Mouse (Mus musculus) spleen, adult 18-20 months (tissue): Measurements from ENCODE around the gene Cchcr1.

Source experiments
- DNase-seq, 2 experiments: peaks; one replicate each; pipeline ENCODE4 v3.0.0; 2022; ENCODE audit warnings: mixed read lengths in 2 of 2

The Cchcr1 gene

GRCm38 (mm10) chr17:35556812-35557211, 39.9 kb downstream of the Cchcr1 start:
- no peak for DNase-seq

GRCm38 (mm10) chr17:35557351-35557750, 40.5 kb downstream of the Cchcr1 start:
- DNase-seq = no peak

GRCm38 (mm10) chr17:35558216-35558615, 41.3 kb downstream of the Cchcr1 start:
- no peak for DNase-seq

GRCm38 (mm10) chr17:35567150-35567549, 50.2 kb downstream of the Cchcr1 start, which contains the start of gene 2300002M23Rik:
Gene 2300002M23Rik, plus strand, starts transcription at chr17:35567450.
- DNase-seq = no peak

DNA sequence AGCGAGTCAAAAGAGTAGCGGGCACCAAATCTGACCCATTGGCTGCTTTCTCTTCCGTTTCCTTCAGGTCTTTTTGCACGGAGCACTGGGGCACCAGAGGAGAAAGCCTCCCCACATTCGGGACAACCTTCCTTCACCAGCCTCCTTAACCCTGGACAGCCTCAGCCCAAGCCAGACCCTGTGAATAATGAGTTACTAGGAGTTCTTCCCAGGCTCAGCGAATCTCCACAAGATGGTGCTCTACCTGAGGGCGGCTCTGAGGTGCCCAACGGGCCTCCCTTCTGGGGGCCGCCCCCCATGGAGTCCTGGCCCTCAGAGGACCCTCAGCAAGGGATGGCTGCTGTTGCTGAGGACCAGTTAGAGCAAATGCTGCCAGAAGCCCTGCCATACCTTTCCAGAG, 50.9 kb downstream of the Cchcr1 start:
- DNase-seq = no peak

GRCm38 (mm10) chr17:35569091-35569944, 52.4 kb downstream of the Cchcr1 start:
- no peak for DNase-seq

GRCm38 (mm10) chr17:35570836-35571235, 53.9 kb downstream of the Cchcr1 start:
- DNase-seq = no peak

DNA sequence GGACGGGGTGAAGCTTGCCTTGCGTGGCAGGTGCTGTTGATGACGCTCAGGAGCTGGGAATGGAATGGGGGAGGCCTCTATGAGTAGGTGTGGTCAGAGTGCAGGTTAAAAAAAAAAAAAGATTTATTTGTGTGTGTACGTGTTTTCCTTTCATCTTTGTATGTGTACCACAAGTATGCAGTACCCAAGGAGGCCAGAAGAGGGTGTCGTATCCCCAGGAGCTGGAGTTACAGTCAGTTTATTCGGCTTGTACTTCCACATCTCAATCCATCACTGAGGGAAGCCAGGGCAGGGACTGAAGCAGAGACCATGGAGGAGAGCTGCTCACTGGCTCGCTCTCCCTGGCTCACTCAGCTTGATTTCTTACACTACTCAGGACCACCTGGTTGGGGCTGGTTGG, 54.6 kb downstream of the Cchcr1 start:
- no peak for DNase-seq

DNA sequence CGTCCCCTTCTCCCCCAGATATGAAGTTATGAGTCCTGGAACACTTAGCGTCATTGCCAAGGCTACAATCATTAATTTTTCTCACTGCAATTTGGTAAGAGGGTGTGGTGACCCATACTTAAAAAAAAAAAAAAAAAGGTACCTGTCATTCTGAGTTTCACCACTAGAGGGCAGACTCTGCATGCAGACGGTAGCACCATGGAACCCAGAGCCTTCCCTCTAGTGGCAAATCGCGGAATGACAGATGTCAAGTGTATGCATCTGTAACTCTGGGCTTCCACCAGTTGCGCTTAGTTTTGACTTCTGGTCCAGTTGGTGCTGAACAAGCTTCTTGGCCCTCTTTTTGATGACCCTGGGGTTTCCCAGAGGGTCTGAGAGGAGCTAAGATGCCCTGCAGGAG, 61.3 kb downstream of the Cchcr1 start:
- DNase-seq = peak; percentile 35 to 78
